Mouse (Mus musculus): ENCODE results near the gene Mark4.

Gene Mark4

GRCm38 (mm10) chr7:19388699-19389413 lies 69.8 kb downstream of the Mark4 start:
- no peak for DNase-seq

GRCm38 (mm10) chr7:19383708-19384107 lies 74.9 kb downstream of the Mark4 start:
- DNase-seq = no peak

GRCm38 (mm10) chr7:19382166-19382541 lies 76.5 kb downstream of the Mark4 start:
- no peak for DNase-seq

GRCm38 (mm10) chr7:19381377-19382165 lies 77.0 kb downstream of the Mark4 start, which contains the start of gene Ercc2:
TSS of gene Ercc2 (plus strand) at chr7:19382010.
- peak; percentile 99 for DNase-seq

- no peak for DNase-seq
Observed at GRCm38 (mm10) chr7:19378049-19378448, 80.6 kb downstream of the Mark4 start.

- no peak for DNase-seq
Observed at GRCm38 (mm10) chr7:19376019-19376418, 82.6 kb downstream of the Mark4 start.

- no peak for DNase-seq
Observed at GRCm38 (mm10) chr7:19375368-19375767, 83.3 kb downstream of the Mark4 start.

All from lung, postnatal 14 days (tissue).